Mouse (Mus musculus) hindbrain, embryonic 14.5 days (tissue): ENCODE measurements around the gene Bace1. TPM values are rescaled to one million over a fixed set of nuclear protein-coding genes. Genes with fewer than 3 reads are reported as not detected.
A peak's percentile ranks its signal among the peaks of the same experiment; 100 is the strongest.

Source experiments
- ATAC-seq: fragments of 200-750 bp; cut with Nextera tagmentation; 2 replicates; pipeline ENCODE4 v1.8.0; 2017; ENCODE audit warnings: moderate number of reproducible peaks, mild to moderate bottlenecking, moderate TSS enrichment, moderate library complexity; ENCODE audit not compliant: low FRiP score
- DNase-seq: peaks from one replicate; pipeline ENCODE4 v3.0.0-alpha.2; 2015; ENCODE audit warnings: low spot score
- H3K27ac ChIP-seq: fragments of 300-500 bp; sonication (generic); 2 replicates; pipeline ENCODE4 v1.5.1; 2014; ENCODE audit warnings: mild to moderate bottlenecking, moderate library complexity
- H3K27me3 ChIP-seq: fragments of 300-500 bp; sonication (generic); 2 replicates; pipeline ENCODE4 v1.6.1; 2014; ENCODE audit warnings: mild to moderate bottlenecking, low read length, mixed read lengths; ENCODE audit not compliant: control insufficient read depth, insufficient read depth
- H3K36me3 ChIP-seq: fragments of 300-500 bp; sonication (generic); replicated peaks from 2 replicates; pipeline ENCODE4 v1.6.1; 2014; ENCODE audit not compliant: control insufficient read depth, insufficient read depth
- H3K4me1 ChIP-seq: fragments of 300-500 bp; sonication (generic); replicated peaks from 2 replicates; pipeline ENCODE4 v1.6.1; 2014; ENCODE audit warnings: antibody characterized with exemption, low read length, mixed read lengths; ENCODE audit not compliant: control insufficient read depth, insufficient read depth
- H3K4me2 ChIP-seq: fragments of 300-500 bp; sonication (generic); replicated peaks from 2 replicates; pipeline ENCODE4 v1.6.1; 2014; ENCODE audit warnings: mild to moderate bottlenecking, moderate library complexity
- H3K4me3 ChIP-seq: fragments of 300-500 bp; sonication (generic); replicated peaks from 2 replicates; pipeline ENCODE4 v1.5.1; 2014; ENCODE audit warnings: mild to moderate bottlenecking, low read length
- H3K9ac ChIP-seq: fragments of 300-500 bp; sonication (generic); 2 replicates; pipeline ENCODE4 v1.6.1; 2014
- H3K9me3 ChIP-seq: fragments of 300-500 bp; sonication (generic); 2 replicates; pipeline ENCODE4 v1.6.1; 2016; ENCODE audit warnings: low read length; ENCODE audit not compliant: control insufficient read depth
- WGBS: fragments of 180-500 bp; shearing (Covaris S2); extraction: QIAGEN DNeasy Blood & Tissue Kit; methylation state at CpG from one replicate; pipeline ENCODE4 v1.1.7; 2014; 5-methylcytosine and 5-hydroxymethylcytosine counted together
- polyA plus RNA-seq: library from polyadenylated mRNA; unstranded; fragments of >200 nt; fragmentation: Nextera tagmentation; extraction: Ambion mirVana; gene quantifications from 2 replicates; pipeline ENCODE4 v1.2.1, GENCODE M21; 2014

The Bace1 gene
- polyA plus RNA-seq, 1 experiment from 2014 or later = 46.0 TPM

DNA sequence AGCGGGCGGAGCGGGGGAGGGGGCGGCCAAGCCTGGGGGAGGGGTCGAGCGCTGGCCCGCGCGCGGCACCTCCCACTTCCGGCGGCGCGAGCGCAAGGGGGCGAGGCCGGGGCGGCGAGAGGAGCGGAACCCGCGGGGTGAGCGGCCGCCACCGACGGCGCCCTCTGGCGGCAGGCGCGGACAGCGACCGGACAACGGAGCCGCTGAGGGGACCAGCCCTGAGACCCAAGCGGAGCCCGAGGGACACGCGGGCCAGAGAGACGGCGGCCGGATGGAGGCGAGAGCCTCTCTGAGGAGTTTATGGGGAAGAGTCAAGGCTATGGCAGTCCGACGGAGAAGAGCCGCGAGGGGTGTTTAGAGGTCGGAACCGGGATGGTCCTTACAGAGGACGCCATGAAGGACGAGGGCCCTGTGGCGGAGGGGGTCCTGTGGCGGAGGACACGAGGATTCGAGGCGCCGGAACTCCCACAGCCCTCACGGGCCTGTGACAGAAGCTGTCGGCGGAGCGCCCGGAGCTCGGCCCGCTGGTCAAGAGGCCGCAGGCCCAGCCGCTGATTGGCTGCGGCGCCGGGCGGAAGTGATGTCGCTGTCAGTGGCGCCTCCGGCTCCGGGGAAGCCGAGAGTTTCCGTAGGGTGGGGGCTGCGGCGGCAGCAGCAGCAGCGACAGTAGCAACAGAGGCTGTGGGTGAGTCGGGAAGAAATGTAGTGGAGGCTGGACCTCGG lies 68.1 kb downstream of the Bace1 start, which contains the start of the genes Pcsk7 and Rnf214:
TSS of gene Pcsk7 (plus strand) at position 143 of the 723 bp plus-strand sequence.
TSS of gene Rnf214 (minus strand) at position 557 of the 723 bp plus-strand sequence.
- Histone ChIP-seq H3K9me3 (no peaks in the 10 kb centered on the region), H3K9ac (peak within 1 kb of the TSS; percentile 91), H3K27ac (peak within 1 kb of the TSS; percentile 96), H3K4me2 (peak within 1 kb of the TSS; percentile 84), H3K4me3 (peak within 1 kb of the TSS; percentile 80), H3K36me3 (peaks cover 47% of the 10 kb centered on the region), H3K4me1 (peaks cover 27% of the 10 kb centered on the region), H3K27me3 (no peaks in the 10 kb centered on the region)
- ATAC-seq (peak; percentile 92), DNase-seq (peak; percentile 94)
- under 1% methylated on average over 75 of the region's 80 CpGs for WGBS

- H3K4me3 ChIP-seq = peak overlapping the region; percentile 80
- H3K4me2 ChIP-seq = peak overlapping the region; percentile 84
- H3K9ac ChIP-seq = peak overlapping the region; percentile 91
- ATAC-seq = no peak
- WGBS = 0% methylated on average over 19 of the region's 19 CpGs
- H3K4me1 ChIP-seq = peaks cover 27% of the 10 kb centered on the region
- peaks cover 47% of the 10 kb centered on the region for H3K36me3 ChIP-seq
- H3K27me3 ChIP-seq = no peaks in the 10 kb centered on the region
- no peak for DNase-seq
- H3K9me3 ChIP-seq = no peaks in the 10 kb centered on the region
- H3K27ac ChIP-seq = peak overlapping the region; percentile 96
These were observed 68.7 kb downstream of the Bace1 start for GRCm38 (mm10) chr9:45907078-45907428.

GRCm38 (mm10) chr9:45910995-45911394 lies 72.6 kb downstream of the Bace1 start:
- ATAC-seq = no peak
- H3K36me3 ChIP-seq = peaks cover 73% of the 10 kb centered on the region
- no peak overlapping the region for H3K9ac ChIP-seq
- no peak overlapping the region for H3K4me2 ChIP-seq
- H3K4me1 ChIP-seq = peaks cover 11% of the 10 kb centered on the region
- H3K4me3 ChIP-seq = no peak overlapping the region
- H3K27me3 ChIP-seq = no peaks in the 10 kb centered on the region
- no peak for DNase-seq
- no peaks in the 10 kb centered on the region for H3K9me3 ChIP-seq
- no peak overlapping the region for H3K27ac ChIP-seq
- WGBS = 97% methylated on average over 3 of the region's 3 CpGs

DNA sequence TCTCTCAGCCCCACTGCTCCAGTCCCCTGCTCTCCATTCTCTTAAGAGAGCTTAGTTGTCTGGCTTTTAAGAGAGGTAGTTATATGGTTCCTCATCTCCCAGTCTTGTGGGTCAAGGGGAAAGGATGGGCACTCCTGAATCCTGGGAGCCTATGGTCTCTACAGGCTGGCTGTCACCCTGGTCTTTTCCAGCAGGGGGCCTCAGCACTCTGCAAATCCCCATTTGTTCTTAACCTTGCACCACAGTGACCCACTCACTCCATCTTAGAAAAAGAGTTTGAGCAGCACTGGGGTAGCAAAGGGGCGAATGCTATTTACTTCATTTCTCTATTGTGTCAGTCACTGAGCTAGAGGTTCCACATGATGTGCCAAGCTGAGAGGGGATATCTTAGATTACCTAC lies 73.3 kb downstream of the Bace1 start:
- ATAC-seq (no peak), DNase-seq (peak; percentile 44)
- no peak overlapping the region for H3K4me2 ChIP-seq
- H3K9ac ChIP-seq = no peak overlapping the region
- H3K27me3 ChIP-seq = no peaks in the 10 kb centered on the region
- no peak overlapping the region for H3K4me3 ChIP-seq
- WGBS = 64% methylated on average over 1 of the region's 1 CpGs
- H3K27ac ChIP-seq = no peak overlapping the region
- H3K36me3 ChIP-seq = peaks cover 80% of the 10 kb centered on the region
- no peaks in the 10 kb centered on the region for H3K9me3 ChIP-seq
- peaks cover 11% of the 10 kb centered on the region for H3K4me1 ChIP-seq

Other genes starting within 250 kb of the Bace1 start
- gene Cep164, start 9.9 kb upstream of the Bace1 start, polyA plus RNA-seq = 8.9 and 11.5 TPM in 2 replicates
- gene Pcsk7, start 67.9 kb downstream of the Bace1 start, polyA plus RNA-seq = 15.0 and 17.7 TPM in 2 replicates
- gene Rnf214, start 68.3 kb downstream of the Bace1 start, polyA plus RNA-seq = 107 and 109 TPM in 2 replicates
- 10.3 and 10.5 TPM in 2 replicates for gene Tagln, start 97.5 kb downstream of the Bace1 start, polyA plus RNA-seq
- 48.9 and 55.3 TPM in 2 replicates for gene Sidt2, start 116.7 kb downstream of the Bace1 start, polyA plus RNA-seq
- gene Pafah1b2, start 174.1 kb downstream of the Bace1 start, polyA plus RNA-seq = 289 and 303 TPM in 2 replicates
- 10.9 and 11.0 TPM in 2 replicates for gene Sik3, start 174.2 kb downstream of the Bace1 start, polyA plus RNA-seq